Mouse (Mus musculus) ES-Bruce4 (cell line): ENCODE data around the gene Rptor. TPM values are rescaled to one million over a fixed set of nuclear protein-coding genes. Genes with fewer than 3 reads are reported as not detected.

ENCODE experiments used
- H3K27ac ChIP-seq: 2 replicates; pipeline ENCODE4 v1.5.1; 2012; ENCODE audit warnings: low read length, inconsistent platforms; ENCODE audit not compliant: insufficient read depth
- H3K27me3 ChIP-seq: 2 replicates; pipeline ENCODE4 v1.6.1; 2012; ENCODE audit warnings: mild to moderate bottlenecking, low read length, inconsistent platforms; ENCODE audit not compliant: control insufficient read depth, poor library complexity, insufficient read depth, severe bottlenecking
- H3K36me3 ChIP-seq: 2 replicates; pipeline ENCODE4 v1.6.1; 2012; ENCODE audit warnings: inconsistent platforms, mild to moderate bottlenecking, low read length, moderate library complexity; ENCODE audit not compliant: control insufficient read depth, poor library complexity, insufficient read depth, severe bottlenecking
- H3K4me1 ChIP-seq: one replicate; pipeline ENCODE4 v1.8.1; 2011; ENCODE audit warnings: low read length; ENCODE audit not compliant: control insufficient read depth, insufficient read depth
- H3K4me3 ChIP-seq: 2 replicates; pipeline ENCODE4 v1.5.1; 2011; ENCODE audit warnings: low read depth, mild to moderate bottlenecking, low read length
- H3K9ac ChIP-seq: 2 replicates; pipeline ENCODE4 v1.6.1; 2012; ENCODE audit warnings: low read depth, mild to moderate bottlenecking, inconsistent platforms; ENCODE audit not compliant: poor library complexity, severe bottlenecking
- H3K9me3 ChIP-seq: replicated peaks from 2 replicates; pipeline ENCODE4 v1.6.1; 2012; ENCODE audit warnings: mild to moderate bottlenecking, low read length, inconsistent platforms; ENCODE audit not compliant: control insufficient read depth, poor library complexity, insufficient read depth, severe bottlenecking
- CTCF ChIP-seq: IDR thresholded peaks from one replicate; pipeline ENCODE4 v1.8.1; 2011; ENCODE audit warnings: low read depth, low read length
- EP300 ChIP-seq: IDR thresholded peaks from 2 replicates; pipeline ENCODE4 v1.6.1; 2011; ENCODE audit warnings: low read depth, low read length; ENCODE audit not compliant: insufficient read depth
- POLR2A ChIP-seq: IDR thresholded peaks from one replicate; pipeline ENCODE4 v1.8.1; 2011; ENCODE audit warnings: low read length; ENCODE audit not compliant: insufficient read depth
- polyA plus RNA-seq: library from polyadenylated mRNA; stranded (reverse); fragments of >200 nt; gene quantifications from 2 replicates; pipeline ENCODE4 v1.2.4, GENCODE M21; 2011; ENCODE audit warnings: low read depth; ENCODE audit not compliant: missing spikeins, insufficient read depth, insufficient read length

The Rptor gene
- polyA plus RNA-seq, 1 experiment = 41.5 TPM

DNA sequence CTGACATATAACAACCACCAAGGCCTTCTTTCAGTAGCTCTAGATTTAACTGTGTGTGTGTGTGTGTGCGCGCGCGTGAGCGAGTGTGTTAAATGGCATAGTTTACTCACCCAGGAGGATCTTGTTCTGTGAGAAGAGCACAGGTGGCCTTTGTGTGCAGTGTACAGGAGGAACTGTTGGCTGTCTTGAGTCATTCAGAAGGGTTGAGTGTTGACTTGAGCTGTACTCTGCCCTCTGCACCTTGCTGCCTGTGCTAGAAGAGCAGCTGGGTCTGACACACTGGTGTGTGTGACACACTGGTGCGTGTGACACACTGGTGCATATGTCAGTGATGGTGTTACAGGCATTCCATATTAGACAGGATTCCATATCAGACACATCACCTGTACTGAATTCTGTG lies 8.8 kb downstream of the Rptor start:
- Histone ChIP-seq H3K4me3 (no peak overlapping the region), H3K27me3 (no peaks in the 10 kb centered on the region), H3K9me3 (no peaks in the 10 kb centered on the region), H3K9ac (no peak overlapping the region), H3K4me1 (no peaks in the 10 kb centered on the region), H3K36me3 (no peaks in the 10 kb centered on the region; the same call in 1 of the 2 replicates), H3K27ac (no peak overlapping the region)
- no peak for TF ChIP-seq CTCF
- no peak for TF ChIP-seq EP300
- no peak for TF ChIP-seq POLR2A

DNA sequence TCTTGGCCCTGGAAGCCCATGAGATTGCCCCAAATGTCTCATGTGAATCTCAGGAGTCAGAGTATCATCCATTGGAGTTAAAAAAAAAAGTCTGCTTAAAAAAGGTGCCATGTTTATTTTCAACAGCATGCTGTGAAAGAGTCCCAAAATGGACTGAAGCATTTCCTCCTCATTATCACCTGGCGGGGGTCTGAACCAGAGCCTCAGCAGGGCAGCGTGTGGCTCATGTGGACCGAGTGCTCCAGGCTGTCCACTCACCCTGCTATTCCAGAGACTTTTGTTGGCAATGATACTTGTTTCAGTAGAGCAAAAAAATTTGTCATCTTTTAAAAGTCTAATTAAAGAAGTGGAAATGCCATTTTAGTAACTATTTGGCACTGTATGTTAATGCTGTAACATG lies 9.5 kb downstream of the Rptor start:
- Histone ChIP-seq H3K4me3 (no peak overlapping the region), H3K9ac (no peak overlapping the region), H3K27me3 (no peaks in the 10 kb centered on the region), H3K27ac (no peak overlapping the region), H3K9me3 (no peaks in the 10 kb centered on the region), H3K36me3 (no peaks in the 10 kb centered on the region), H3K4me1 (no peaks in the 10 kb centered on the region)
- TF ChIP-seq EP300 (no peak), CTCF (no peak), POLR2A (no peak)

DNA sequence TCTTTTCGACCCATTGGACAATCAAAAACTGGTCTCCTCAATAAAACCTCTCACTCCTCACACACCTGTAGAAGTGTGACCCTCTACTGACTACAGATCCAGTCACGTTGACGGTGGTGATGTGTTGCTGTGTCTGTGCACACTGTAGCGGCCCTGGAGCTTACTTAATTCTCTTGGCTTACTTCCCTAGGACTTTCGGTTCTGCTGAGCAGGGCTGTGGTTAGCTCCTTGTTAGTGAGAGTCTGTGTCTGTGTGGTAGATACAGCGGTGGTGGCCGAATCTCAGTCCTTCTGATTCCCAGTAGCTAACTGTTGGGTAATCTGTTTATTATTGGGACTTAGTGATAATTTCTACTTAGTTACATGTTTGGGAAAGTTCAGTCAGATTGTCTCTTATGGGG lies 12.4 kb downstream of the Rptor start:
- Histone ChIP-seq H3K27me3 (no peaks in the 10 kb centered on the region), H3K36me3 (no peaks in the 10 kb centered on the region), H3K4me1 (peaks cover 3% of the 10 kb centered on the region), H3K4me3 (no peak overlapping the region), H3K9me3 (no peaks in the 10 kb centered on the region), H3K9ac (no peak overlapping the region), H3K27ac (no peak overlapping the region)
- TF ChIP-seq POLR2A (no peak), EP300 (no peak), CTCF (no peak)

GRCm38 (mm10) chr11:119618763-119619162 lies 16.1 kb downstream of the Rptor start:
- peak; percentile 82 for TF ChIP-seq CTCF
- TF ChIP-seq EP300 = no peak
- TF ChIP-seq POLR2A = no peak
- H3K9me3 ChIP-seq = no peaks in the 10 kb centered on the region

GRCm38 (mm10) chr11:119621266-119621665 lies 18.6 kb downstream of the Rptor start:
- no peak overlapping the region for H3K9ac ChIP-seq
- TF ChIP-seq CTCF = no peak
- TF ChIP-seq EP300 = no peak
- TF ChIP-seq POLR2A = no peak
- no peaks in the 10 kb centered on the region for H3K36me3 ChIP-seq
- H3K4me3 ChIP-seq = no peak overlapping the region
- no peaks in the 10 kb centered on the region for H3K27me3 ChIP-seq
- H3K27ac ChIP-seq = no peak overlapping the region
- H3K4me1 ChIP-seq = peaks cover 3% of the 10 kb centered on the region
- no peaks in the 10 kb centered on the region for H3K9me3 ChIP-seq

More at GRCm38 (mm10) chr11:119618763-119619162, 16.1 kb downstream of the Rptor start:
- Histone ChIP-seq H3K27me3 (no peaks in the 10 kb centered on the region), H3K4me1 (peaks cover 3% of the 10 kb centered on the region), H3K27ac (no peak overlapping the region), H3K36me3 (no peaks in the 10 kb centered on the region), H3K9ac (no peak overlapping the region), H3K4me3 (no peak overlapping the region)

DNA sequence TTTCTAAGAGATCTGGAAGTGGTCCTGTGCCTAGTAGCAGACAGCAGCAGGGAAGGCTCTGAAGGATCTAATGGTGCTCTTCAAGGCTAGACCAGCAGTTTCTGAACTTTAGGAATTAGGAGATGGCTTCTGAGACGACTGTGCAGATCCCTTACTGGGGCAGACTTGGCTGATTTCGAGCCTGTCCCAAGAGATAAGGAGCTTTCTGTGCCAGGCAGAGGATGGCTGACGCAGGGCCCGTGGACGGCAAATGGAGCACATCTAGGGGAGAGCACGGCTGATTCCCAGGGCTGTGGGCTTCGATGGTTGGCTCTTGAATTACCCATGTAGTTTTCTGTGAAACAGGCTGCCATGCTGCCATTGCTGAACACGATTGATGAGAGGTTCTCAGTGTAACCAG lies 21.1 kb downstream of the Rptor start:
- H3K4me3 ChIP-seq = no peak overlapping the region
- H3K36me3 ChIP-seq = 0 out of 2 replicates have a peak, but pooled peaks cover 2% of the 10 kb centered on the region
- no peaks in the 10 kb centered on the region for H3K9me3 ChIP-seq
- H3K27ac ChIP-seq = no peak overlapping the region
- H3K4me1 ChIP-seq = no peaks in the 10 kb centered on the region
- no peak overlapping the region for H3K9ac ChIP-seq
- TF ChIP-seq CTCF (no peak), EP300 (no peak), POLR2A (no peak)
- no peaks in the 10 kb centered on the region for H3K27me3 ChIP-seq
